15 mouse cellular contexts compared by ENCODE assay signal in genomic region chr6:38921810-38922116, GRCm38 (mm10). TPM values are rescaled to one million over a fixed set of nuclear protein-coding genes. Genes with fewer than 3 reads are reported as not detected.
DNase-seq lines count a peak whose midpoint lies in the region; ATAC-seq and TF ChIP-seq lines count a peak whose summit lies in the region.
"Had no signal": no experiment of that assay in that cellular context is flagged by ENCODE, and none has a peak within 500 bp of the region (broad histone marks: within the 10 kb centered on the region; RNA-seq: fewer than 3 reads in every experiment).

No protein-coding gene starts in this region.

- no peaks in the 10 kb centered on the region for H3K27me3 ChIP-seq in kidney, embryonic 16.5 days (ENCODE audit: insufficient read depth, low read length)
- H3K27me3 ChIP-seq in intestine, embryonic 14.5 days (replicated peaks; ENCODE audit: control insufficient read depth, insufficient read depth, low read length), result no peaks in the 10 kb centered on the region
- H3K27me3 ChIP-seq in liver, embryonic 14.5 days (ENCODE audit: control insufficient read depth, insufficient read depth, low read length), result no peaks in the 10 kb centered on the region
- H3K27me3 ChIP-seq: hindbrain, embryonic 15.5 days; midbrain, embryonic 13.5 days had no signal

- peaks cover 40% of the 10 kb centered on the region for H3K4me1 ChIP-seq in kidney, embryonic 16.5 days (ENCODE audit: insufficient read depth, low read length)
- peaks cover 17% of the 10 kb centered on the region for H3K4me1 ChIP-seq in bone marrow, adult 2 months (ENCODE audit: control insufficient read depth, insufficient read depth, low read length)
- peaks cover 10% of the 10 kb centered on the region for H3K4me1 ChIP-seq in intestine, embryonic 14.5 days (replicated peaks; ENCODE audit: control insufficient read depth, insufficient read depth, low read length)
- peaks cover 91 to 97% of the 10 kb centered on the region in 2 experiments for H3K4me1 ChIP-seq in liver, embryonic 14.5 days (replicated peaks; ENCODE audit: control insufficient read depth in 2 of 2, insufficient read depth in 2 of 2, low read length in 1 of 2)

- H3K9ac ChIP-seq in kidney, embryonic 16.5 days (replicated peaks; ENCODE audit: low read length), result no peak overlapping the region
- no peak overlapping the region for H3K9ac ChIP-seq in intestine, embryonic 14.5 days (ENCODE audit: low read length)
- H3K9ac ChIP-seq in liver, embryonic 14.5 days (replicated peaks), result peak overlapping the region; percentile 65
- H3K9ac ChIP-seq: hindbrain, embryonic 15.5 days; midbrain, embryonic 13.5 days had no signal

- H3K27ac ChIP-seq in kidney, embryonic 16.5 days (ENCODE audit: low read length), result peak overlapping the region; percentile 79
- peak overlapping the region; percentile 85 for H3K27ac ChIP-seq in bone marrow, adult 2 months (ENCODE audit: control insufficient read depth, insufficient read depth, low read depth, low read length, poor library complexity)
- peak overlapping the region; percentile 27; the same call in 1 of the 2 replicates for H3K27ac ChIP-seq in intestine, embryonic 14.5 days (ENCODE audit: low read depth)
- H3K27ac ChIP-seq in liver, embryonic 14.5 days, result peak overlapping the region; percentile 99
- H3K27ac ChIP-seq: hindbrain, embryonic 15.5 days; midbrain, embryonic 13.5 days had no signal

- DNase-seq in kidney, postnatal 10 days, result no peak
- DNase-seq in intestine, embryonic 14.5 days (ENCODE audit: low spot score), result no peak
- peak in 1 of 3 experiments; percentile 69 for DNase-seq in liver, embryonic 14.5 days (ENCODE audit: low read depth in 3 of 3, low spot score in 3 of 3)
- DNase-seq in gastrocnemius, postnatal 4 days (ENCODE audit: low spot score in 2 of 2), result no peak
- DNase-seq in urinary bladder, adult 2 months (ENCODE audit: low spot score), result no peak
- no peak for DNase-seq in adrenal gland, adult 18-20 months (ENCODE audit: low spot score in 2 of 2)
- DNase-seq: adrenal gland, postnatal 36 days; lung, postnatal 14 days; right cerebral cortex, adult 18-20 months; thymus, postnatal 14 days had no signal

- H3K4me2 ChIP-seq in kidney, embryonic 16.5 days (replicated peaks; ENCODE audit: low read depth, low read length), result no peak overlapping the region
- no peak overlapping the region for H3K4me2 ChIP-seq in intestine, embryonic 14.5 days (ENCODE audit: low read length)
- peak overlapping the region; percentile 69 for H3K4me2 ChIP-seq in liver, embryonic 14.5 days (ENCODE audit: low read depth)
- H3K4me2 ChIP-seq: hindbrain, embryonic 15.5 days; midbrain, embryonic 13.5 days had no signal

- H3K36me3 ChIP-seq in kidney, embryonic 16.5 days (ENCODE audit: insufficient read depth, low read length), result no peaks in the 10 kb centered on the region
- H3K36me3 ChIP-seq in intestine, embryonic 14.5 days (ENCODE audit: control insufficient read depth, insufficient read depth, low read length), result no peaks in the 10 kb centered on the region
- H3K36me3 ChIP-seq in liver, embryonic 14.5 days (replicated peaks; ENCODE audit: control insufficient read depth, insufficient read depth, low read depth), result no peaks in the 10 kb centered on the region
- H3K36me3 ChIP-seq: hindbrain, embryonic 15.5 days; midbrain, embryonic 13.5 days had no signal

- 87% methylated on average over 8 of the region's 8 CpGs for WGBS in kidney, embryonic 16.5 days
- 54% methylated on average over 8 of the region's 8 CpGs for WGBS in bone marrow, adult 2 months
- 83% methylated on average over 8 of the region's 8 CpGs for WGBS in intestine, embryonic 14.5 days
- WGBS in liver, embryonic 14.5 days (ENCODE audit: insufficient replicate concordance), result 20% methylated on average over 8 of the region's 8 CpGs

- TF ChIP-seq EP300 in liver, embryonic 14.5 days (IDR thresholded peaks at IDR 0.05; ENCODE audit: low read depth), result peak; percentile 52

- no peak for TF ChIP-seq CTCF in bone marrow, adult 2 months (IDR thresholded peaks at IDR 0.05; ENCODE audit: control insufficient read depth, insufficient read depth, low read length)
- no peak for TF ChIP-seq CTCF in liver, embryonic 14.5 days (IDR thresholded peaks at IDR 0.05; ENCODE audit: low read depth)

- no peak overlapping the region for H3K4me3 ChIP-seq in kidney, embryonic 16.5 days (ENCODE audit: low read length)
- no peak overlapping the region for H3K4me3 ChIP-seq in bone marrow, adult 2 months (replicated peaks; ENCODE audit: control insufficient read depth, low read depth, low read length)
- H3K4me3 ChIP-seq in intestine, embryonic 14.5 days (ENCODE audit: low read depth, low read length), result no peak overlapping the region
- peak overlapping the region in 1 of 2 experiments; percentile 17; a peak in 2 of 4 replicates for H3K4me3 ChIP-seq in liver, embryonic 14.5 days (ENCODE audit: insufficient read depth in 1 of 2, low read depth in 2 of 2, low read length in 2 of 2)
- H3K4me3 ChIP-seq: hindbrain, embryonic 15.5 days; midbrain, embryonic 13.5 days; myocyte had no signal

- TF ChIP-seq POLR2A in bone marrow, adult 2 months (IDR thresholded peaks at IDR 0.05; ENCODE audit: borderline replicate concordance, control insufficient read depth, low read depth, low read length), result no peak

- H3K9me3 ChIP-seq in kidney, embryonic 16.5 days (ENCODE audit: low read length), result no peaks in the 10 kb centered on the region
- H3K9me3 ChIP-seq in intestine, embryonic 14.5 days (ENCODE audit: control insufficient read depth, low read length), result no peaks in the 10 kb centered on the region
- no peaks in the 10 kb centered on the region for H3K9me3 ChIP-seq in liver, embryonic 14.5 days (ENCODE audit: control insufficient read depth, low read length)
- H3K9me3 ChIP-seq: hindbrain, embryonic 15.5 days; midbrain, embryonic 13.5 days had no signal

- no peak for ATAC-seq in kidney, embryonic 16.5 days (ENCODE audit: low FRiP score, low TSS enrichment)
- ATAC-seq in intestine, embryonic 14.5 days (replicated peaks; ENCODE audit: low FRiP score, low TSS enrichment, low read depth), result no peak
- peak; percentile 41; the same call in 1 of the 2 replicates for ATAC-seq in liver, embryonic 14.5 days (ENCODE audit: insufficient read depth)

RNA-seq across cellular contexts. Expression of gene Hipk2, which starts 45.8 kb away (rescaled TPM):
- polyA plus RNA-seq in kidney, embryonic 16.5 days (2015; fragmentation: Nextera tagmentation; extraction: Ambion mirVana), result 28.0 and 32.8 TPM in 2 replicates
- polyA plus RNA-seq in bone marrow, adult 2 months (2011; ENCODE audit: insufficient read depth, insufficient read length, low replicate concordance, missing spikeins), result 23.4 and 39.5 TPM in 2 replicates
- polyA plus RNA-seq in intestine, embryonic 14.5 days (2014; fragmentation: Nextera tagmentation; extraction: Ambion mirVana), result 24.7 and 27.9 TPM in 2 replicates
- polyA plus RNA-seq in liver, embryonic 14.5 days (2012; rRNA removed), result 10.7 and 12.3 TPM in 2 replicates
- 13.0 and 15.5 TPM in 2 replicates for polyA plus RNA-seq in liver, embryonic 14.5 days (2014; fragmentation: Nextera tagmentation; extraction: Ambion mirVana)
- 10 to 100 TPM; 37.0 to 37.7 TPM for total RNA-seq in gastrocnemius, postnatal 4 days (2021)
- polyA plus RNA-seq in urinary bladder, adult 2 months (2012; rRNA removed), result 4.5 and 8.6 TPM in 2 replicates
- total RNA-seq in adrenal gland, adult 18-20 months (2021), result 100 to 1,000 TPM; 102 to 135 TPM

RNA-seq across cellular contexts. Expression of gene Tbxas1, which starts 46.6 kb away (rescaled TPM):
- 8.4 and 9.2 TPM in 2 replicates for polyA plus RNA-seq in kidney, embryonic 16.5 days (2015; fragmentation: Nextera tagmentation; extraction: Ambion mirVana)
- 25.1 and 59.7 TPM in 2 replicates for polyA plus RNA-seq in bone marrow, adult 2 months (2011; ENCODE audit: insufficient read depth, insufficient read length, low replicate concordance, missing spikeins)
- polyA plus RNA-seq in intestine, embryonic 14.5 days (2014; fragmentation: Nextera tagmentation; extraction: Ambion mirVana), result 2.1 and 2.4 TPM in 2 replicates
- 4.5 and 5.1 TPM in 2 replicates for polyA plus RNA-seq in liver, embryonic 14.5 days (2012; rRNA removed)
- polyA plus RNA-seq in liver, embryonic 14.5 days (2014; fragmentation: Nextera tagmentation; extraction: Ambion mirVana), result 6.3 and 8.4 TPM in 2 replicates
- 1 to 10 TPM; 2.4 to 3.3 TPM for total RNA-seq in gastrocnemius, postnatal 4 days (2021)
- 5.1 and 5.2 TPM in 2 replicates for polyA plus RNA-seq in urinary bladder, adult 2 months (2012; rRNA removed)
- 1 to 10 TPM; 6.4 to 6.6 TPM for total RNA-seq in adrenal gland, adult 18-20 months (2021)
- polyA plus RNA-seq: myocyte had no signal

Comparison
In these comparisons a context has a peak if more than half of its experiments do, and no peak if none do; other contexts are left out.
1. H3K27ac ChIP-seq: peak in every context shown above with its lines; median percentile 99 in liver, embryonic 14.5 days; 85 in bone marrow, adult 2 months; 79 in kidney, embryonic 16.5 days; 27 in intestine, embryonic 14.5 days.